Mouse (Mus musculus): ENCODE measurements around the gene Olfr1383. TPM values are rescaled to one million over a fixed set of nuclear protein-coding genes. Genes with fewer than 3 reads are reported as not detected.
"Not testable (repeated sequence)": the region's sequence is repeated elsewhere in the genome, so short reads cannot be mapped to it uniquely, and the experiment has no call there.

The Olfr1383 gene
- polyA plus RNA-seq (2016; fragmentation: Nextera tagmentation; extraction: Ambion mirVana): not detected in 2 replicates

GRCm38 (mm10) chr11:49519348-49519747 lies at the start of gene Olfr1383:
Gene Olfr1383 (plus strand): TSS chr11:49519648.
- H3K9me3 ChIP-seq (replicated peaks): no peaks in the 10 kb centered on the region
- H3K36me3 ChIP-seq: no peaks in the 10 kb centered on the region
- H3K4me1 ChIP-seq: no peaks in the 10 kb centered on the region
- no peak within 1 kb of the TSS for H3K4me2 ChIP-seq
- no peak within 1 kb of the TSS for H3K4me3 ChIP-seq
- no peaks in the 10 kb centered on the region for H3K27me3 ChIP-seq (replicated peaks)
- no peak within 1 kb of the TSS for H3K27ac ChIP-seq
- H3K9ac ChIP-seq: no peak within 1 kb of the TSS
- no peak for ATAC-seq

- no peaks in the 10 kb centered on the region for H3K27me3 ChIP-seq (replicated peaks)
- H3K9ac ChIP-seq: no peak overlapping the region
- WGBS (ENCODE audit: insufficient replicate concordance): 28% methylated on average over 4 of the region's 4 CpGs
- H3K27ac ChIP-seq: no peak overlapping the region
- H3K4me3 ChIP-seq: no peak overlapping the region
- H3K36me3 ChIP-seq: no peaks in the 10 kb centered on the region
- no peak overlapping the region for H3K4me2 ChIP-seq
- H3K9me3 ChIP-seq (replicated peaks): no peaks in the 10 kb centered on the region
- ATAC-seq: no peak
- H3K4me1 ChIP-seq: no peaks in the 10 kb centered on the region
Observed at GRCm38 (mm10) chr11:49485973-49486372, 33.5 kb upstream of the Olfr1383 start.

- not testable (repeated sequence) for ATAC-seq; H3K4me2 ChIP-seq; H3K4me1 ChIP-seq; H3K4me3 ChIP-seq; H3K27me3 ChIP-seq (replicated peaks); H3K9me3 ChIP-seq (replicated peaks); H3K27ac ChIP-seq; H3K36me3 ChIP-seq; H3K9ac ChIP-seq
- 38% methylated on average over 1 of the region's 1 CpGs for WGBS (ENCODE audit: insufficient replicate concordance)
Observed at GRCm38 (mm10) chr11:49488770-49489169, 30.7 kb upstream of the Olfr1383 start, which contains the start of gene Olfr1385. Gene Olfr1385 (plus strand): TSS chr11:49489070.

- no peaks in the 10 kb centered on the region for H3K27me3 ChIP-seq (replicated peaks)
- no peak for ATAC-seq
- no peak overlapping the region for H3K27ac ChIP-seq
- H3K4me3 ChIP-seq: no peak overlapping the region
- no peak overlapping the region for H3K9ac ChIP-seq
- no peaks in the 10 kb centered on the region for H3K36me3 ChIP-seq
- H3K4me1 ChIP-seq: no peaks in the 10 kb centered on the region
- no peaks in the 10 kb centered on the region for H3K9me3 ChIP-seq (replicated peaks)
- 51% methylated on average over 5 of the region's 5 CpGs for WGBS (ENCODE audit: insufficient replicate concordance)
- H3K4me2 ChIP-seq: no peak overlapping the region
Observed at GRCm38 (mm10) chr11:49518086-49518485, 1.4 kb upstream of the Olfr1383 start.

GRCm38 (mm10) chr11:49527947-49528346 lies 8.5 kb downstream of the Olfr1383 start, which contains the start of gene Olfr1382:
Gene Olfr1382 (plus strand): TSS chr11:49528247.
- Histone ChIP-seq H3K27me3 (replicated peaks) (no peaks in the 10 kb centered on the region), H3K4me3 (no peak within 1 kb of the TSS), H3K36me3 (no peaks in the 10 kb centered on the region), H3K27ac (no peak within 1 kb of the TSS), H3K4me1 (no peaks in the 10 kb centered on the region), H3K4me2 (no peak within 1 kb of the TSS), H3K9me3 (replicated peaks) (no peaks in the 10 kb centered on the region), H3K9ac (no peak within 1 kb of the TSS)
- 55% methylated on average over 3 of the region's 3 CpGs for WGBS (ENCODE audit: insufficient replicate concordance)
- ATAC-seq: no peak

GRCm38 (mm10) chr11:49532761-49533160 lies 13.3 kb downstream of the Olfr1383 start:
- no peak for ATAC-seq
- H3K9ac ChIP-seq: no peak overlapping the region
- H3K36me3 ChIP-seq: no peaks in the 10 kb centered on the region
- no peaks in the 10 kb centered on the region for H3K9me3 ChIP-seq (replicated peaks)
- H3K27ac ChIP-seq: no peak overlapping the region
- no peaks in the 10 kb centered on the region for H3K4me1 ChIP-seq
- H3K27me3 ChIP-seq (replicated peaks): no peaks in the 10 kb centered on the region
- no peak overlapping the region for H3K4me2 ChIP-seq
- H3K4me3 ChIP-seq: no peak overlapping the region

- H3K4me3 ChIP-seq; H3K9me3 ChIP-seq (replicated peaks); H3K9ac ChIP-seq; H3K27ac ChIP-seq; H3K36me3 ChIP-seq; ATAC-seq; H3K27me3 ChIP-seq (replicated peaks); H3K4me1 ChIP-seq; H3K4me2 ChIP-seq: not testable (repeated sequence)
- WGBS (ENCODE audit: insufficient replicate concordance): 76% methylated on average over 2 of the region's 2 CpGs
Observed at GRCm38 (mm10) chr11:49536631-49537030, 17.2 kb downstream of the Olfr1383 start.

- not testable (repeated sequence) for H3K27ac ChIP-seq; H3K36me3 ChIP-seq; H3K9ac ChIP-seq; ATAC-seq; H3K9me3 ChIP-seq (replicated peaks); H3K4me1 ChIP-seq; H3K4me3 ChIP-seq; H3K4me2 ChIP-seq; H3K27me3 ChIP-seq (replicated peaks)
- 59% methylated on average over 3 of the region's 3 CpGs for WGBS (ENCODE audit: insufficient replicate concordance)
Observed at GRCm38 (mm10) chr11:49543149-49543548, 23.7 kb downstream of the Olfr1383 start, which contains the start of gene Olfr1381. Gene Olfr1381 (plus strand): TSS chr11:49543449.

GRCm38 (mm10) chr11:49554033-49554432 lies 34.6 kb downstream of the Olfr1383 start:
- not testable (repeated sequence) for H3K36me3 ChIP-seq; ATAC-seq; H3K4me3 ChIP-seq; H3K9me3 ChIP-seq (replicated peaks); H3K27me3 ChIP-seq (replicated peaks); H3K4me1 ChIP-seq; H3K9ac ChIP-seq; H3K4me2 ChIP-seq; H3K27ac ChIP-seq
- whole genome bisulfite sequencing (ENCODE audit: insufficient replicate concordance): 56% methylated on average over 3 of the region's 3 CpGs

GRCm38 (mm10) chr11:49556578-49556977 lies 37.1 kb downstream of the Olfr1383 start, which contains the start of gene Olfr1380:
Gene Olfr1380 (plus strand): TSS chr11:49556878.
- H3K27me3 ChIP-seq (replicated peaks); H3K4me3 ChIP-seq; H3K4me1 ChIP-seq; H3K9me3 ChIP-seq (replicated peaks); H3K9ac ChIP-seq; H3K27ac ChIP-seq; ATAC-seq; H3K36me3 ChIP-seq; H3K4me2 ChIP-seq: not testable (repeated sequence)
- 66% methylated on average over 5 of the region's 5 CpGs for WGBS (ENCODE audit: insufficient replicate concordance)

GRCm38 (mm10) chr11:49575054-49575453 lies 55.6 kb downstream of the Olfr1383 start:
- not testable (repeated sequence) for H3K9me3 ChIP-seq (replicated peaks); H3K4me1 ChIP-seq; H3K4me2 ChIP-seq; ATAC-seq; H3K27ac ChIP-seq; H3K4me3 ChIP-seq; H3K27me3 ChIP-seq (replicated peaks); H3K9ac ChIP-seq; H3K36me3 ChIP-seq
- 12% methylated on average over 2 of the region's 2 CpGs for WGBS (ENCODE audit: insufficient replicate concordance)
